Mouse (Mus musculus) heart, postnatal 0 days (tissue): ENCODE measurements around the gene Eef1a2.

Source experiments
- CTCF ChIP-seq: IDR thresholded peaks from 2 replicates; pipeline ENCODE4 v1.5.1; 2016; ENCODE audit warnings: antibody characterized with exemption, control low read depth, low read depth
- EP300 ChIP-seq: IDR thresholded peaks from 2 replicates; pipeline ENCODE4 v1.6.1; 2016; ENCODE audit warnings: antibody characterized with exemption, low read depth

DNA sequence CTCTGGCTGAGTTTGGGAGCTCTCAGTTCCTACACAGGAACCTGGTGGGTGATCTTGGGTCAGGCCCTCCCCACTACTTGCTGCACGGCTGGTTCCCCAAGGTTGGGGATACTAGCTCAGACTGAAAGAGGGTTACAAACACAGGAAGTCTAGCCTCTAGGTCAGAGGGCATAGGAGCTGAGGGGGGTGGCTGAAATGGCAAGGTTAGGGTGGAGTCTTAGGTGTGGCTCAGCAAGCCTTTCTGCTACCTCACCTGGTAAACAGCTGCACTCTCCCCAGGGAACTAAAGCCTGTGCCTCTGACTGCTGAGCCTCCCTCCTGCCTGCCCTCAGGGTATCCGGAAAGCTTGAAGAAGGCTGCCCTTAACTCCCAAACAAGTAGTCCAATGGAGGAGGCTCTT lies 31.9 kb upstream of the Eef1a2 start:
- no peak for TF ChIP-seq EP300
- no peak for TF ChIP-seq CTCF
